Mouse (Mus musculus): ENCODE data around the gene Rrp12.

DNA sequence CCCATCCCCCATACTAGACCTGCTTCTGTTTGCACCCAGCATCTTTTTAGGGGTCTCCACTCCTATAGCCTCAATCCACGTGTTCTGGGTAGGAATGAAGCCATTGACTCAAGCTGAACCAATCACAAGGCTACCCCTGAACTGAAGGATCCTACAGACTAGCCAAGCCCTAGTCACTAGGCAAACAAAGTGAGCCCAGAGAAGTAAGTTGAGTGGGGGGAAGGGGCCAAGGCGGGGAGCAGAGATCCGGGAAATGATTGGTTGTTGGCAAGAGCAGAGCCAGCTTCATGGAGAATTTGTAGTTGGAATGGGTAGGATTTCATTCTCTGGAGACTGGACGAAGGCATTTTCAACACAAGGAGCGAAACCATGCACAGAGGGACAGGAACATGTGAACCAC is 79.1 kb downstream of the Rrp12 start:
- no peak for TF ChIP-seq CTCF (conservative IDR thresholded peaks at IDR 0.05; ENCODE audit: insufficient read depth, insufficient read length, low read depth, low read length)
- no peak for TF ChIP-seq POLR2A (IDR thresholded peaks at IDR 0.05; ENCODE audit: low read depth, low read length)
